Mouse (Mus musculus): ENCODE data around the gene Magix.

The Magix gene

GRCm38 (mm10) chrX:7673578-7674281 is 7.3 kb downstream of the Magix start:
- DNase-seq: peak; percentile 42 to 49

- no peak for DNase-seq
Measured at GRCm38 (mm10) chrX:7672739-7673138, 8.3 kb downstream of the Magix start.

GRCm38 (mm10) chrX:7670921-7671623 is 10.0 kb downstream of the Magix start, which contains the start of gene Plp2:
TSS of gene Plp2 (minus strand) at chrX:7671390.
- DNase-seq: peak; percentile 46 to 56

GRCm38 (mm10) chrX:7670390-7670881 is 10.6 kb downstream of the Magix start:
- DNase-seq: peak; percentile 56 to 66

GRCm38 (mm10) chrX:7665739-7666502 is 15.1 kb downstream of the Magix start:
- no peak for DNase-seq

GRCm38 (mm10) chrX:7664791-7665190 is 16.3 kb downstream of the Magix start:
- DNase-seq: no peak

- DNase-seq: no peak
Measured at GRCm38 (mm10) chrX:7662936-7663335, 18.1 kb downstream of the Magix start.

- DNase-seq: no peak
Measured at GRCm38 (mm10) chrX:7661086-7661485, 20.0 kb downstream of the Magix start.

- no peak for DNase-seq
Measured at GRCm38 (mm10) chrX:7658785-7659589, 22.1 kb downstream of the Magix start.

GRCm38 (mm10) chrX:7658031-7658784 is 22.8 kb downstream of the Magix start:
- DNase-seq: no peak

- DNase-seq: peak; percentile 52 to 62
Measured at GRCm38 (mm10) chrX:7657221-7657639, 23.8 kb downstream of the Magix start, which contains the start of gene Prickle3. TSS of gene Prickle3 (plus strand) at chrX:7657260.

- peak; percentile 74 for DNase-seq
Measured at GRCm38 (mm10) chrX:7648671-7649304, 32.3 kb downstream of the Magix start.

GRCm38 (mm10) chrX:7645349-7645748 is 35.7 kb downstream of the Magix start:
- DNase-seq: peak; percentile 61 to 80

- no peak for DNase-seq
Measured at GRCm38 (mm10) chrX:7640785-7641184, 40.3 kb downstream of the Magix start.

- DNase-seq: no peak
Measured at GRCm38 (mm10) chrX:7639536-7640325, 41.3 kb downstream of the Magix start.

- peak; percentile 64 to 73 for DNase-seq
Measured at GRCm38 (mm10) chrX:7638401-7639091, 42.5 kb downstream of the Magix start, which contains the start of gene Syp. TSS of gene Syp (plus strand) at chrX:7638471.

- no peak for DNase-seq
Measured at GRCm38 (mm10) chrX:7635101-7635500, 46.0 kb downstream of the Magix start.

- no peak for DNase-seq
Measured at GRCm38 (mm10) chrX:7632560-7632959, 48.5 kb downstream of the Magix start.

All from spleen, adult 18-20 months (tissue).